Mouse (Mus musculus) layer of hippocampus, adult 18-20 months (tissue): ENCODE measurements around the gene Hcn3. TPM values are rescaled to one million over a fixed set of nuclear protein-coding genes. Genes with fewer than 3 reads are reported as not detected.

Source experiments
- DNase-seq, 2 experiments: peaks; one replicate each; pipeline ENCODE4 v3.0.0; 2022; ENCODE audit warnings: low spot score in 2 of 2
- total RNA-seq, 2 experiments: library from RNA; stranded (reverse); gene quantifications; 2 replicates each; pipeline ENCODE4 v1.2.3; 2021

The Hcn3 gene
- total RNA-seq, 2 experiments from 2014 or later: 9.6 to 13.1 TPM

- no peak for DNase-seq
These were observed 12.7 kb downstream of the Hcn3 start for GRCm38 (mm10) chr3:89147101-89147978.

DNA sequence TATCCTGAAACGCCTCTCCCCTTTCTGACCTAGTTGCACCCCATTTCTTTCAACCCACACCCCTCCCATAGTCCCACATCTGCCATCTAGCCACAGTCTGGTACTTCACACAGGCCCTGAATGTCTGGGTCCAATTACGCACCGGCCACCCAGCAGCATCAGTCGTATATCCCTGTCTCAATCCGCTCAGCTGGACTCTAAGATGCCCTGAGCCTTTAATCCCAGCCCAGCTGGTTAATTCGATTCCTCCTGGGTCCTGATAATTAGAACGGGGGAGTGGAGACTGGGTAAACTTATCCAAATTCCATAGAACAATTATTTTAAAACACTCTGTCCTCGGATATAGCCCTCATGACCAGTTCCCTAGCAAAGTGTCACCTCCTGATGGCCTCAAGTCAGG is 14.4 kb downstream of the Hcn3 start:
- DNase-seq: no peak

DNA sequence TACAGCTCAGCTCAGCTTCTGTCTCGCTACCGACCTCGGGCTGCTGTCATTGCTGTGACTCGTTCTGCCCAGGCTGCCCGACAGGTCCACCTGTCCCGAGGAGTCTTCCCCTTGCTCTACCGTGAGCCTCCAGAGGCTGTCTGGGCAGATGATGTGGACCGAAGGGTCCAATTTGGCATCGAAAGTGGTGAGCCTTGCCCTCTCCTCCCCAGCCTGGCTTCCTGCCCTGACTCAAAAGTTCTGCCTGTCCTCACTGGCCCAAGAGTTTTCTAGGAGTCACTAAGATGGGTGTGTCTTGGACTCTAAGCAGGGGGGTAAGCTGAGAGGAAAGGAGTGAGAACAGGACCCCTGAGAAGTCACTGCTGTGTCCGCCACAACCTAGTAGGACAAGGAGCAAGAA is 15.2 kb downstream of the Hcn3 start:
- DNase-seq: no peak

- no peak for DNase-seq
These were observed 23.6 kb downstream of the Hcn3 start for GRCm38 (mm10) chr3:89136365-89136764.

DNA sequence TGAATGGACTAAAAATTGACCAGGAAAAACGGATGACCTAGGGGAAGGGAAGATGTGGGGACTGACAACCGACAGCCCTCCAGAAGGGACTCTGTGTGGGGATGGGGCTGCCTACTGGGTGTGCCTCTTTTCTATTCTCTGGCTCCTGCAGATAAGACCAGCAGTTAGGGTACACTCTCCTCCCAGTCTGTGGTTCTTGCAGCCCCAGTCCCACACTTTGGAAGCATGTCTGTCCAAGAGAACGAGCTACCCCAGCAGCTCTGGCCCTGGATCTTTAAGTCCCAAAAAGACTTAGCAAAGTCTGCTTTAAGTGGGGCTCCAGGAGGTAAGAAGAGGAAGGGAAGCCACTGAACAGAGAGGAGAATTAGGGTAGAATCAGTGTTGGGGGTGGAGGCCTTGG is 24.0 kb downstream of the Hcn3 start, which contains the start of gene Pklr:
TSS of gene Pklr (plus strand) at position 185 of the 400 bp plus-strand sequence.
- no peak for DNase-seq

- DNase-seq: no peak
These were observed 26.2 kb downstream of the Hcn3 start for GRCm38 (mm10) chr3:89133752-89134151.

DNA sequence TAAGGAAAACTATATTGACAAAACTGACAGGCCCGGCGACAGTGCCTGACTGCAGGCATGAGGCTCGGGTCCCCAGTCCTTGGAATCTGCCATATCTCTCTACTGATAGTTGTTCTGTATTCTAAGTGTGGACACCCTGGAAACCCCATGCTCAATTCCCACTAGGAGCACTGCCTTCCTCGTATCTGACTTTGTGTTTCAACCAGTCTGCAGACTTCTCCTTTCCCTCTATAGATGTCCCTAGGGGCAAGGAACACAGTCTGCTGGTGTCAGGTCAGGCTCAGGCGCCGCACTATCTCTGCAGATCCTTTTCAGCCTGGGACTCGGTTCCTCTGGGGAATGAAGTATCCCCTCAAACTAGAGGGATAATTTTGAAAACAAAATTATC is 26.9 kb downstream of the Hcn3 start:
- no peak for DNase-seq

DNA sequence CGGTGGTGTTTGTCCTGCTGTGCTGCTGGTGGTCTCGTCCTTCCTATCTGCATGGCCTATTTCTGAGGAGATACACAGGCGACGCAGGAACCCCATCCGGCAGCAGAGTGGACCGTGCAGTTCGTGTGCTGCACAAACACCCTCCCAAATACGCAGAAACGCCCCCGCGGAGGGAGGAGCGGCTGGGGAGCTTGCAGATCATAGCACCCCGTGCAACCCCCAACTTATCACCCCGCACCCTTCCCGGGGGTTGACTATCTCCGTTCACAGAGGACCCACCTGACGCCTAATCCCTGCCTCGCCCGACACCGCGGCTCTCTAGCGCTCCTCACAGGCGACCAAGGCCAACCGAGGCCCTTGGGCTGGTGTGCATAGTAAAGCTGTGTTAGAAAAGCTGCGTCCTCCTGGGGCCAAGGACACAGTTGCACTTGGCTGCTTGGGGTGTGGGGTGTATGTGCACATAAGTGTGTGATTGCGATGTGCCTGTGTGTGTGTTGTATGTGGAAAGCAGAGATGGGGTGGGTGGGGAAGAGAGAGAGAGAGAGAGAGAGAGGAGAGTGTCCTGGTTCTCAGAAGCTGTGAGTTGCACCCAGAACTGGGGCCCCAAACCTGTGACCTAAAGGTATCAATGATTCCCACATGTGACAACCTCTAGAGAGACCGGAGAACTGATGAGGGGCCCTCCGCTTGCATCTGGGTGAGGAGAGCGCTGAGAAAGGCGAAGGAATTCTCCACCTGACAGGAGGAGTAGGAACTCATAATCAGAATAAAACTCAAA is 27.5 kb downstream of the Hcn3 start:
- DNase-seq: peak; percentile 35 to 50

GRCm38 (mm10) chr3:89131816-89132215 is 28.2 kb downstream of the Hcn3 start:
- peak; percentile 43 to 80 for DNase-seq

DNA sequence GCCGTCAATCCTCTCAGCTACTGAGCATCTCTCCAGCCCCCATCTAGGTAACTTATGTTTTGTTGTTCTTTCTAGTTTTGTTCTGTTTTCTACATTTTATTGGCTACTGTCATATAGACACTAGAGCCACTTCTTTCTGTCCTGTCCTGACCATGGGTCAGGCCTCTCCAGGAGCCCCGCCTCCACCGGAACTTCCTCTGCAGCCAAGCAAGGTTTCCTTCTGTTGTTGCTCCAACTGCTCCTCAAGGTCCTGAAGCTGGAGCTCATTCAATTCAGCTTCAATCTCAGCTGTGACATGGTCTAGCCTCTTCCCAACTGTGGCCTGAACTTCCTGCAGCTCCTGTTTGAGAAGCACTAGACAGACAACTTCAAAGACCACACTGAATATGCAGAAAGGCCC is 30.1 kb downstream of the Hcn3 start:
- no peak for DNase-seq

DNA sequence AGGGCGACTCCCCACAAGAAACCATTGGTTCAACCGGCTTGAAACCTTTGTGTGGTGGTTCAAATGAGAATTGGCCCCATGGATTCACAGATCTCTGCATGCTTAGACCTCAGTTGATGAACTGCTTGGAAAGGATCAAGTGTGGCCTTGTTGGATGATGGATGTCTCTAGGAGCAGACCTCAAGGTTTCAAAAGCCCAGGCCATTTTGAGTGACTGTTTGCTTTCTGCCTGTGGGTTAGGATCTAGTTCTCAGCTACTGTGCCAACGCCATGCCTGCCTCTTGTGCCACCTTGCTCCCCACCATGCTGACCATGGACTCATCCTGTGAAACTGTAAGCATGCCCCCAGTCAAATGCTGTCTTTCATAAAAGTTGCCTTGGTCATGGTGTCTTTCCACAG is 34.0 kb downstream of the Hcn3 start:
- DNase-seq: no peak

DNA sequence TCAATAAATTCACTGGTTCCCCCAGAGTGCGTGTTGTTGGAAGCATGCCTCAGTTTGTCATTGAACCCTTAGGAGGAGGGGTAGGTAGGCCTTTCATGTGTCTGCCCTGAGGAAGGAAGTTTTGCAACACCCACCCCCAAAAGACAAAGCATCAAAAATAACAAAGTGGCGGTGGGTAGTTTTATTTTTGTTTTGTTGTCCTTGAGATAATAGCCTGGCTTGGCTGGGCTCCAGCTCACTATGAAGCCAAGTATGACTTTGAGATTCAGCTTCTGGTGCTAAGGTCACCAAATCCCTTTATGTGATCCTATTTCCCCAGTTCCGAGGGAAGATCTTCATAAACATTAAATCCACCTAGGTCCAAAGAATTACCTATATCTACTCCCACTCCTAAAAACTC is 35.8 kb downstream of the Hcn3 start:
- DNase-seq: no peak

- no peak for DNase-seq
These were observed 36.7 kb downstream of the Hcn3 start for GRCm38 (mm10) chr3:89123313-89123712.

DNA sequence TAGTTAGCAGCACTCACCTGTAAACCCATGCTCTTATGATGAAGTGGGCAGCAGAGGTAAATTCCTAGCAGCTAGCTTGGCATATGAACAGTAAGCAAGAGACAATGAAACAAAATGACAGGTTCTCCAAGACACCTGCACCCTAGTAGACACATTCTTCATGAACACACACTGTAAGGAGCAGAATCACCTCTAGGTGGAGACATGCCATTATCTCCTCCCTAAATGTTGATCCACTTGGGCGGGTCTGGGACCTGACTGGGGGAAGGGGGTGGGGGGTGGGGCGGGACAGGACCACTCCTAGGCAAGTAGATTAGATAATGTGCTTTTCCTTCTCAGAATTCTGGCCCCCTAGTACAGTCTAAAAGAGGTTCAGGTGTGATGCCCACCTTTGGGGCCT is 44.5 kb downstream of the Hcn3 start:
- peak in 1 of 2 experiments; percentile 43 for DNase-seq

- no peak for DNase-seq
These were observed 46.9 kb downstream of the Hcn3 start for GRCm38 (mm10) chr3:89113058-89113457.

DNA sequence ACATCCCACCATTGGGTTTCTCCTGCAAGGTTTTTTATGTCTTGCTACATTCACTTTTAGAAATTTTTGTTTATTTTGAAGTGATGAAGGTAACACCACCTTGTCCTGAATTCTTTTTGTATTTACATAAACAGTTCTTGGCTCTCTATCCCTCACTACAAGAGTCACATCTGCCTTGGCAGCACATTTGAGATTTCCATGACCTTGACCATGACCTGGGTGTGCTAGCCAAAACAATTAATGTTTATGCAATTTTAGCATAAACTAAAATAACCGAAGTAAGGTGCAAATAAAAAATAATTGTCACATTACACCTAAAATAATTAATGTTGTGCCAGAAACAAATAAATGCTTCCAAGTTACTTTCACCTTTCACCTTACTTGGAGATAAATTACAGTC is 51.9 kb downstream of the Hcn3 start:
- DNase-seq: no peak

DNA sequence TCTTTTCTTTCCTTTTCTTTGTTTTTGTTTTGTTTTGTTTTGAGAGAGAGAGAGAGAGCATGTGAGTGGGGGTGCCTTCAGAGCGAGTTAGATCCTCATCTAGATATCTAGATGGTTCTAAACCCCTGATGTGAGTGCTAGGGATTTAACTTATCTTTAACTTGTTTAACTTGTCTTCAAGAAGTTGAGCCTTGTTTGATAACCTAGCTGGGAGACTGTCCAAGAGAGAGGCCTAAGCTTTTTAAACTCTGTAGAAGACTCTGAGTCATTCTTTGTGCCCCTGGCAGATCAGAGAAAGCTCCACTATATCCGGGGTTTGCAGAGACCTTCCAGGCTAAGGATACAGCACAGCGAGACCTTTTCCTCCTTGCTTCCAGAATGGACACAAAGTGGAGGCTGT is 52.5 kb downstream of the Hcn3 start:
- DNase-seq: no peak

DNA sequence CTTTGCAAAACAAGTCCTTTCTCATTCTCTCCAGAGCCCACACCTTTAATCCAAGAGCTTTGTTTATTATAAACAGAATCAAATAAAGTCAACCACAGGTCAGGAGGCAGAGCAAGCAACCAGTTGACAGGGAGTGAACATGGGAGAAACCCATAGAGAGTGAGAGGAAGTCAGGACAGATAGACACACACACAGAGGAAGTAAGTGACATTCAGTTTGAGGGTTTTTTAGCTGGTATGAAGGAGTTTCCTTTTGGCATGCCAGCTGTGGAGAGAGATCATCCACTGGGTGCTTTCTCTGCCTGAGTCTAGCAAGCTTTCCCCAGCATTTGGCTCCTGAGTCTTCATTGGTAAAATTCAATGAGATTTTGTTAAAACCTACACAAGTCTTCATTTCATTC is 53.1 kb downstream of the Hcn3 start:
- DNase-seq: no peak

DNA sequence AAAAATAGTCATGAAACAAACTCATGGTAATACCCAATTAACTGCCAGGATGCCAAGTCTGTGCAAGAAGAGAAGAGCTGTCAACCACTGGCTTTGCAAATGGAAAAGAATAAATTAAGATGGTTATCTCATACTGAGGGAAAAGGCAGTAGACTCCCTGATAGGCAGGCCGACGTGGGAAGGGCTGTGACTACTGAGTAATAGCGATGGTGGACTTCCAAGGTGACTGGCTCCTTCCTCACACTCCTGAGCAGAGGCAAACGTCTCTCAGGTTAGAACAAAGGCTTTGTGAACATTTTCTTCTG is 56.8 kb downstream of the Hcn3 start:
- DNase-seq: no peak

DNA sequence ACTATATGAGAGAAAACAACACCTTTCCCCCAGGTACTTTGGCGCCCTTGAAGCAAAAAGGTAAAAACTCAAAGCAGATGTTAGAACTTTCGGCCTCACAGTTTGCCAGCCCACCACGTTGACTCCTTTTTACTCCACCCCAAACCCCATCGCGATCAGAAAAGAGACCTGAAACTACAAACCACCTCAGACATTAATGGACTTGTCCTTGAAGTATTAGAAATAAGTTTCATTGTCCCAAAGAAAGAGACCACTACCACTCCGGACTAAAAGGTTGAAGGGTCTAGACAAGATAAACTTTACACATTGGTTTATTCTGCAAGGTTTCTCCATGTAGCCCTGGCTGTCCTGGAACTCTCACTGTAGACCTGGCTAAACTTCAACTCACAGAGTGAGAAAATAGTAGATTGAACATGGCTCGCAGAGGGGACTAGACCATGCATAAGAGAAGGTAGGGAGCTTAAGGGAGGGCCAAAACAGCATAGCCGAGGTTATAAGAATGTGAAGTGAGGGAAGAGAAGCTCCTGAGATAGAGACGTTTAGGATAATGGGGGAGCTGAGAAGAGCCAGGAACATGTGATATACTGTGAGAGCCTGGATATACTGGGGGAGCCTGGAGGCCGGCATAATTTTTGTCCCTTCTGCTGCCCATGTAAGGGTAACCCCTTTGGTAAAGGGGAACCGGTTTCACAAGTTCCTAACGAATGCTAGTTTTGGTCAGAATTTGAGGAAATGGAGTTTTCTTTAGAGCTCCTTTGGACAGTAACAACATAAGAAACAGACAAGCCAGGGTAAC is 57.3 kb downstream of the Hcn3 start:
- DNase-seq: no peak

GRCm38 (mm10) chr3:89101812-89102494 is 58.0 kb downstream of the Hcn3 start, which contains the start of gene Fdps:
Gene Fdps (minus strand): TSS chr3:89101959.
- DNase-seq: peak; percentile 97 to 99
